Mouse (Mus musculus) embryonic facial prominence, embryonic 13.5 days (tissue): Measurements from ENCODE around the gene Inmt. TPM values are rescaled to one million over a fixed set of nuclear protein-coding genes. Genes with fewer than 3 reads are reported as not detected.

ENCODE experiments used
- ATAC-seq: fragments of 200-750 bp; cut with Nextera tagmentation; 2 replicates; pipeline ENCODE4 v1.8.0; 2017; ENCODE audit warnings: low read depth; ENCODE audit not compliant: insufficient number of reproducible peaks, insufficient read depth, low FRiP score, low TSS enrichment
- H3K27ac ChIP-seq: fragments of 300-500 bp; sonication (generic); 2 replicates; pipeline ENCODE4 v1.5.1; 2015; ENCODE audit warnings: moderate library complexity, mild to moderate bottlenecking, inconsistent platforms
- H3K27me3 ChIP-seq: fragments of 300-500 bp; sonication (generic); 2 replicates; pipeline ENCODE4 v1.6.1; 2015; ENCODE audit warnings: mild to moderate bottlenecking, inconsistent platforms
- H3K36me3 ChIP-seq: fragments of 300-500 bp; sonication (generic); 2 replicates; pipeline ENCODE4 v1.6.1; 2015; ENCODE audit warnings: mild to moderate bottlenecking, inconsistent platforms
- H3K4me1 ChIP-seq: fragments of 300-500 bp; sonication (generic); 2 replicates; pipeline ENCODE4 v1.6.1; 2015; ENCODE audit warnings: inconsistent platforms
- H3K4me2 ChIP-seq: fragments of 300-500 bp; sonication (generic); 2 replicates; pipeline ENCODE4 v1.6.1; 2015; ENCODE audit warnings: moderate library complexity, mild to moderate bottlenecking, inconsistent platforms
- H3K4me3 ChIP-seq: fragments of 300-500 bp; sonication (generic); 2 replicates; pipeline ENCODE4 v1.5.1; 2015; ENCODE audit warnings: mild to moderate bottlenecking, inconsistent platforms
- H3K9ac ChIP-seq: fragments of 300-500 bp; sonication (generic); 2 replicates; pipeline ENCODE4 v1.6.1; 2015; ENCODE audit warnings: mild to moderate bottlenecking, inconsistent platforms
- H3K9me3 ChIP-seq: fragments of 300-500 bp; sonication (generic); 2 replicates; pipeline ENCODE4 v1.6.1; 2016; ENCODE audit warnings: inconsistent platforms
- WGBS: fragments of 180-500 bp; shearing (Covaris S2); methylation state at CpG from one replicate; pipeline ENCODE4 v1.1.7; 2015; ENCODE audit warnings: mixed read lengths; 5-methylcytosine and 5-hydroxymethylcytosine counted together
- polyA plus RNA-seq: library from polyadenylated mRNA; unstranded; fragments of >200 nt; fragmentation: Nextera tagmentation; extraction: Ambion mirVana; gene quantifications from 2 replicates; pipeline ENCODE4 v1.2.1, GENCODE M21; 2015

Inmt gene
- 1.9 and 3.2 TPM in 2 replicates for polyA plus RNA-seq

DNA sequence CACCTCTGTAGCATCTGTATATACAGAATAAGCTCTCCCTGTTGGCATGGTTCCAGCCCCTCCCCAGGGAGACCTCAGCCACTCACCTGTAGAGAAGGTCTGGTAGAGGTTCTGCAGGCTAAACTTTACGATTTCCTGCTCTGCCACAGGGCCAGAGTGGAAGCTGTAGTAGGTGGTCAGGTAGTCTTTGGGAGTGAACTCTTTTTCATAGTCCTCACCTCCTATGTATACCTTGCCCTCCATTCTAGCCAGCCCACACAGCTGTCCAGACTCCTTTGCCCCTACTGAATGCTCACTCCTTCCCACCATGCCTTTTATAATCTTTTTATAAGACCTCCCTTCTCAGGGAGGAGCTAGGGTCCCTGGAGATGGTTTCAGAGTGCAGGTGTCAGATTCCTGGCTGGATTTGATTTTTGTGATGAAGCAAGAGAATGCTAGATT lies at the start of gene Inmt:
Gene Inmt (minus strand): TSS at position 303 of the 441 bp plus-strand sequence.
- Histone ChIP-seq H3K4me3 (no peak within 1 kb of the TSS), H3K9me3 (no peaks in the 10 kb centered on the region), H3K4me2 (no peak within 1 kb of the TSS), H3K4me1 (no peaks in the 10 kb centered on the region), H3K27ac (no peak within 1 kb of the TSS), H3K27me3 (no peaks in the 10 kb centered on the region), H3K9ac (no peak within 1 kb of the TSS), H3K36me3 (no peaks in the 10 kb centered on the region)
- ATAC-seq: no peak
- WGBS: 77% methylated on average over 1 of the region's 1 CpGs

DNA sequence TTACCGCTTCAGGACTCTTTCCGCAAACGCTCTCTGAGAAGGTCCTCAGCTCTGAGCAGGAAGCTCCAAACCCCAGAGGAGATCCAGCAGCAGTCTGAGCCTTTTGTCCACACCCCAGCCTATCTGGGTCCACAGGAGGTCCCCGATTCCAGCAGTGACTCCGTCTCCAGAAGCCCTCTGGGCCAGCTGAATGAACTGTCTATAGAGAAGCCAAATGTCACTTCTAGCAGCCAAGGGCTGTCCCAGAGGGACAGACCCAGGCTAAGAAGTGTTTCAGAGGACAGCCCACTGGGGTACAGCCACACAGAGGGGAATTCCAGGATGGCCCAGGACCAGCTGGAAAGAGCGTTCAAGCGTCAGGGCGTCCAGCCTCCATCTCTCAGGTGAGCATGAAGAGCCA lies 49.1 kb upstream of the Inmt start:
- Histone ChIP-seq H3K9ac (no peak overlapping the region), H3K4me2 (no peak overlapping the region), H3K36me3 (peaks cover 51% of the 10 kb centered on the region), H3K4me3 (no peak overlapping the region), H3K27me3 (no peaks in the 10 kb centered on the region), H3K9me3 (no peaks in the 10 kb centered on the region), H3K27ac (no peak overlapping the region), H3K4me1 (no peaks in the 10 kb centered on the region)
- WGBS: 94% methylated on average over 8 of the region's 8 CpGs
- ATAC-seq: no peak

DNA sequence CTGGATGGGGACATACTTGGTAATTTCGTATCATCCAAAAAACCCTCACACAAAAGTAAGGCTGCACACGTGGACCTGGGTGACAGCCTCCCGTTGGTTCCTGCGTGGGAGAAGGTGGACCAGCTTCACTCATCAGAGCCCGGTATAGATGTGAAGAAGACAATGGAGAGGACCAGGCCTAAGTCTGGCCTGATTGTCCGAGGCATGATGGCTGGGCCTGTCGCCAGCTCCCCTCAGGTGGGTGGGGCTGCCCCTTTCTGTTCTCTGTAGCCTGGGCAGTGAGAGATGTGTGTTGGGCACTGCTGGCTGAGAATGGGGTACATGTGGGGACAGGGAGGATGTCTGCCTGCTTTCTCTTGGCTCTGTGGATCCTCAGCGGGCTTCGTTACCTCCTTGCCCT lies 43.4 kb upstream of the Inmt start:
- H3K36me3 ChIP-seq: peaks cover 56% of the 10 kb centered on the region
- ATAC-seq: no peak

DNA sequence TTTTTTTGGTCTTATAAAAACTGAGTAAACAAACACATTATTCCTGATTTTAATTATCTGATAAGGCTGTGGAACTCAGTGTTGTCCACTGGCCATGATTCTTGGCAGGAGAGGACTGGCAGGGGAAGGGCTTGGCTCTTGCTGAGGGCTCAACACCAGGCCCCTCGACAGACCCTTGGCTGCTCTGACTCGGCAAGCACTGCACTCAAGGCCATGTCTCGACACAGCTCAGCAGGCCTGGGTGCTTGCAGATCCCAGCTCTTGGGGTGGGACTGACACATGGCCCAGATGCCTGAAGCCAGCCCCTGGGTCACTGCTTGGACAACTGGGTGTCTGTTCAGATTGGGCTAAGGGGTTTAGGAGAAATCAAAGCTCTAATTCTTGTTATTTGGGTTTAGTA lies 39.7 kb upstream of the Inmt start:
- H3K4me1 ChIP-seq: peaks cover 14% of the 10 kb centered on the region
- H3K9ac ChIP-seq: no peak overlapping the region
- WGBS: 69% methylated on average over 3 of the region's 3 CpGs
- peak overlapping the region; percentile 44; the same call in 1 of the 2 replicates for H3K27ac ChIP-seq
- peaks cover 42% of the 10 kb centered on the region for H3K36me3 ChIP-seq
- H3K4me3 ChIP-seq: no peak overlapping the region
- no peak overlapping the region for H3K4me2 ChIP-seq
- ATAC-seq: no peak
- H3K9me3 ChIP-seq: no peaks in the 10 kb centered on the region
- no peaks in the 10 kb centered on the region for H3K27me3 ChIP-seq

More for the DNA sequence above, 43.4 kb upstream of the Inmt start:
- Histone ChIP-seq H3K27ac (no peak overlapping the region), H3K9me3 (no peaks in the 10 kb centered on the region), H3K4me1 (peaks cover 3% of the 10 kb centered on the region; the same call in 1 of the 2 replicates), H3K27me3 (no peaks in the 10 kb centered on the region), H3K4me3 (no peak overlapping the region), H3K4me2 (no peak overlapping the region), H3K9ac (no peak overlapping the region)
- WGBS: 93% methylated on average over 9 of the region's 9 CpGs

DNA sequence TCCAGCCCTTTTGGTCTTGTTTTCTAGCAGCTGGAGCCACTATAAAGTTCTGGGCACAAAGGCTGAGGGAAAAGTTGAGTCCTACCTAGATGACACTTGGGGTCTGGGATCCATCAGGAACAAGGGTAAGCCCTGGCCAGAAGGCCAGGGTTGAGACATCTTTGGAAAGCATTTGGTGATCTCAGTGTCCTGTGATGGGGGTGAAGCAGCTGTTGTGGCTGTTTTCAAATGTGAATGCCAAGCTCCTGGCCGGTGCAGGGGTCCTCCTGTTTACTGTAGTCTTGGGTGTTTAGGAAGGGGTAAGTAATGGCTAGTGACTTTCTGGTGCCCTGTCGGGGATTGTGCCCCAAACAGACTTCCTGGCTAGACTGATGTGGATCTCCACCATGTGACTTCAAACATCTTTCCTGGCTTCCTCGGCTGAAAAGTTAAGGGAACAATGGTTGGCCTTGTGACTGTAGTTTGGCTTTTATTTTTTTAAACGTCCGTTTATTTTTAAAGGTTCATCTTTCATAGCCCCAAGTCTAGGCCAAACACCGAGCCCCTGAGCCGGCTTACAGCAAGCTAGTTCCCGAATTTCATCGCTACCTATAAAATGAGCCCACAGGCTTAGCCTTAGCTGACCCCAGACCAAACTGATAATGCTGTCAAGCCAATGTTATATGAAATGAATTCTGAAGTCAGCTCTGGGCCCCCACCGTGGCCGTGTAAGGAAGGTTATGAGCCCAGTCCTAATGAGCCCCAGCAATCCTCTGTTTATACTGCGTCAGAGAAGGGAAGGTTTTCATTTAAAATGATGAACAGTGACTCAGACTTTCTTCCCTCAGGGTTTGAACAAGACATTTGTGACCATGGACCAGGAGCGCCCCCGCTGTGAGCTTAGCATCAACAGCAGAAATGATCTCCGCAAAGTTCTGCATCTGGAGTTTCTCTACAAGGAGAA lies 35.9 kb upstream of the Inmt start:
- 36% methylated on average over 15 of the region's 15 CpGs for WGBS
- Histone ChIP-seq H3K4me1 (peaks cover 29% of the 10 kb centered on the region), H3K27me3 (no peaks in the 10 kb centered on the region), H3K27ac (peak overlapping the region; percentile 79), H3K9me3 (no peaks in the 10 kb centered on the region), H3K36me3 (peaks cover 15% of the 10 kb centered on the region; the same call in 1 of the 2 replicates), H3K9ac (no peak overlapping the region), H3K4me3 (no peak overlapping the region), H3K4me2 (no peak overlapping the region)
- no peak for ATAC-seq

DNA sequence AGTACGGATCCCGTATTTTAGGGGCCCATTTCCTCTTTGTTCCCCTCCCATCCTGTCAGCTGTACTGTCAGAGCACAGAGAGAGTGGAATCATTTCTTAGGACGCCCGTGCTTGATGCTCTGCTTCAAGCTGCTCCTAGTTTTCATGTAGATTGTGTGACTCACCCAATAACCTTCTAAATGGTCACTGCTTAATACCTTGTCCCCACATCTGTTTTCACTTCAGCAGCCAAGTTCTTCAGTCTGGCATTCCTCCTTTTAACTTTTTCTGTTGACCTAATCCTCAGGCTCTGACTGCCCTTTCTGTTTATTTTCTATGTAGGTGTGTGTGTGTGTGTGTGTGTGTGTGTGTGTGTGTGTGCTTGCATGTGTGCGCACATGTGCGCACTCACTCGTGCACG lies 32.9 kb upstream of the Inmt start:
- H3K27me3 ChIP-seq: no peaks in the 10 kb centered on the region
- peaks cover 12% of the 10 kb centered on the region; the same call in 1 of the 2 replicates for H3K36me3 ChIP-seq
- 53% methylated on average over 8 of the region's 8 CpGs for WGBS
- H3K27ac ChIP-seq: no peak overlapping the region
- H3K4me3 ChIP-seq: no peak overlapping the region
- no peak for ATAC-seq
- H3K9me3 ChIP-seq: no peaks in the 10 kb centered on the region
- H3K4me1 ChIP-seq: peaks cover 47% of the 10 kb centered on the region
- H3K9ac ChIP-seq: no peak overlapping the region
- H3K4me2 ChIP-seq: no peak overlapping the region

DNA sequence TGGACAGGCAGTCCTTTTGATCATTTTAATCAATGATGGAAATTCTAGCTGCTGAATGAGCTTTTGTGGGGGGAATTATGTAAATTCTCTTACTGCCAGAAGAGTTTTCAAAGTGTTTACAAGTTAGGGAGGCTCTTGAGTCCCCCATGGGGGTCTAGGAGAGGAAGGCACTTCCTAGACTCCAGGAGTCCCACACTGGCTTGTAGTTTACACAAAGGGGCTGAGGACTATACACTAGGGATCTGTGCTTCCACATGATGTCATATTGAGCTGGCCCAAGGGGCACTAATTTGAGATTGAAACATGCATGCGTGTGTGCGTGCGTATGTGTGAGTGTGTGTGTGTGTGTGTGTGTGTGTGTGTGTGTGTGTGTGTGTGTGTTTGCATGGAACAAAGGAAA lies 29.1 kb upstream of the Inmt start:
- Histone ChIP-seq H3K4me3 (peak overlapping the region; percentile 58), H3K4me1 (peaks cover 39% of the 10 kb centered on the region), H3K27me3 (no peaks in the 10 kb centered on the region), H3K27ac (peak overlapping the region; percentile 91), H3K4me2 (peak overlapping the region; percentile 67), H3K9ac (peak overlapping the region; percentile 74), H3K36me3 (no peaks in the 10 kb centered on the region), H3K9me3 (no peaks in the 10 kb centered on the region)
- ATAC-seq: no peak
- 62% methylated on average over 3 of the region's 3 CpGs for WGBS

DNA sequence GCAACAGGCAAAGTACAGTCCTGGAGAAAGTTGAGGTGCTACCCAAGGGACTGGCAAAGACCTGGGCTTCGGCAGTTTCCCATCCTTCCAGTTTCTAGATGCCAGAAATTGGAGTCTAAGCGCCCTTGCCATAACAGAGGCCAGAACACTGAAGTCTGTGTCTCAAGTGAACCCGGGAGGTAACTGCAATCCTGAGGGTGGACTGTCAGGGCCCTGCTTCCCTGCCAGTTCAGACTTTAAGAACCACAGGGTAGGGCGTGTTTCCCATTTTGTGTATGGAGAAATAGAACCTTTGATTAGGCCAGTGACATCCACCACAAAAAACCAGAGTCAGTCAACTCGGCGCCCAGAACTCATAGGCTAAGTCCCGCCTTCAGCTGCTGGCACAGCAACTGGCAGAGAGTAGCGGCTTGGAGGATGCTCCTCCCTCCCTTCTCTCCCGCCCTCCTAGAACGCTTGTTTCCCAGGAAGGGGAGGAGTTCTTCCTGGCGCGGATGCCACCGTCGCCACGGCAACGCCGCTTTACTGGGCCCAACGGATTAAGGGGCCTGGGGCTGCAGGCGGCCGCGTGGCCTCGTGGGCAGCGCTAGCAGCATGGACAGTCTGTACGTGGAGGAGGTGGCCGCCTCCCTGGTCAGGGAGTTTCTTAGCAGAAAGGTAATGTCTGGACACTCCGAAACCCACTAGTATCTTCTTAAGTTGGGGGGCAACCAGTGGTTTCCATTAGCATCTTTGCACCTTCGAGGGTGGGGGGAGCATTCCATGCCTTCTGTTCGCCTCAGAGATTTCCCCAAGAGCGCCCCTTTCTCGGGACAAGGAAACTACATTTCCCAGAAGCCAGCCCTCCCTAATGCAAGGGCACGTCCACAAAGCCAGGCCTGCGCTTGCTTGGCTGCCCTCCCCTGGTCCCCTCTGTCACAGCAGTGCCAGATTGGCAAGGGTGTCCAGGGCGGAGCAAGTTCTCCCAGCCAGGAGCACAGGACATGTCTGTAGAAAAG lies 28.4 kb upstream of the Inmt start, which contains the start of gene Mindy4:
Gene Mindy4 (plus strand): TSS at position 471 of the 998 bp plus-strand sequence.
- WGBS: 4% methylated on average over 32 of the region's 33 CpGs
- no peaks in the 10 kb centered on the region for H3K9me3 ChIP-seq

DNA sequence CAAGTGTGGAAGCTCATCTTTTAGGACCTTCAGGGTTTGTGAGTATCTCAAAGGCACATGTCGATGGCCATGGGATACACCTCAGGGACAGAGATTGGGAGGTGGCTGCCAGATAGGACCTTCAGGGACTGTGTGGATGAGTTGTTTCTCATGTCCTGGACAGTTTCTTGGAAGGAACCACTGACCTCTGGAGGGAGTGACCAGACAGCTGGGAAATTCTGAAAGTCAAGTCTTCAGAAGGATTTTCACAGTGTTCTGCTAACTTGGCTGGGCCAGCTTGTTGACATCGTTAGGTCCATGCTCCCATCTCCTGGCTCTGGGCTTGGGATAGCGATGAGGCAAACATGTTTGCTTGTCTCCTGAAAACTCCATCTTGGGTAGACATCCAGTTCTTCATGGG lies 24.2 kb upstream of the Inmt start:
- Histone ChIP-seq H3K36me3 (no peaks in the 10 kb centered on the region), H3K4me3 (no peak overlapping the region), H3K27ac (no peak overlapping the region), H3K4me2 (no peak overlapping the region), H3K4me1 (peaks cover 10% of the 10 kb centered on the region), H3K9ac (no peak overlapping the region), H3K27me3 (no peaks in the 10 kb centered on the region), H3K9me3 (no peaks in the 10 kb centered on the region)
- no peak for ATAC-seq
- 98% methylated on average over 3 of the region's 3 CpGs for WGBS

More for the DNA sequence above, 28.4 kb upstream of the Inmt start, which contains the start of gene Mindy4:
- Histone ChIP-seq H3K9ac (peak within 1 kb of the TSS; percentile 74), H3K4me3 (peak within 1 kb of the TSS; percentile 58), H3K4me2 (peak within 1 kb of the TSS; percentile 67), H3K36me3 (no peaks in the 10 kb centered on the region), H3K27ac (peak within 1 kb of the TSS; percentile 91), H3K4me1 (peaks cover 35% of the 10 kb centered on the region), H3K27me3 (no peaks in the 10 kb centered on the region)
- peak; percentile 94 for ATAC-seq

DNA sequence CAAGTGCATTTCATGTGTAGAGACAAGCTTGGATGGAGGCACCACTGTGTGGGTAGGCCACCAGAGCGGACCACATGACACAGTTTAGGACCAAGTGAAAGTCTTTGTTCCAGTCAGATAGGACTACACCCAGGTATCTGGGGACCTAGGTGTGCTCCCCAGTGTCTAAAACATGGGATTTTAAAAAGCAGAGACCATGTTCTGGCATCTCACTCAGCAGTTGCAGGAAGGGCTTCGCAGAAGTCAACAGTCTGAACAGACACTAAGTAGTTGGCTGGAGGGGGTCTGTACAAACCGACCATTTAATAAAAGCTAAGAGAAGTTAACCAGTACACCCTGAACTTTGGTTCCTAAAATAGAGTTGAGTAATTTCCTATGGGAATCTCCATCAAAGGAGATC lies 18.3 kb upstream of the Inmt start:
- Histone ChIP-seq H3K9me3 (no peaks in the 10 kb centered on the region), H3K27me3 (no peaks in the 10 kb centered on the region), H3K9ac (no peak overlapping the region), H3K4me1 (no peaks in the 10 kb centered on the region), H3K27ac (no peak overlapping the region), H3K36me3 (no peaks in the 10 kb centered on the region), H3K4me3 (no peak overlapping the region), H3K4me2 (no peak overlapping the region)
- no peak for ATAC-seq
- 88% methylated on average over 3 of the region's 3 CpGs for WGBS

DNA sequence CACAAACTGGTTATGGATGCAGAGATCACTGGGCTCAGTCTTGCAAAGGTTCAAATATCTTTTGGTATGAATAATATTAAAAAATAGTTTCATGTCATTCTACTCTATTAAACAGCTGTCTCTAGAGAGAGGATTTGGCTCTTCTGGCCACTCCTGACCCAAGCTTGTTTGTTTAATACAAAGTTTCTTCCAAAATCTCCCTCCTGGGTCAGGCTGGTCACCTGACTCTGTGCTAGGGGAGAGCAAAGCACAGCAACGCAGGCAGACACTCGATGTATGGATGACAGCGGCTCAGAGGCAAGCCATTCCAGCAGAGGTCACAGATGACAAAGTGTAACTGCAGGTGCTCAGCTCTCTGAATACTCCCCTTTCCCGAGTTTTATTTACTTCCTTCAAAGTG lies 16.7 kb upstream of the Inmt start:
- Histone ChIP-seq H3K36me3 (no peaks in the 10 kb centered on the region), H3K4me3 (no peak overlapping the region), H3K9ac (no peak overlapping the region), H3K27me3 (no peaks in the 10 kb centered on the region), H3K4me2 (no peak overlapping the region), H3K27ac (no peak overlapping the region), H3K9me3 (no peaks in the 10 kb centered on the region), H3K4me1 (no peaks in the 10 kb centered on the region)
- 65% methylated on average over 4 of the region's 4 CpGs for WGBS
- ATAC-seq: no peak
